Mouse (Mus musculus): ENCODE measurements around the gene Eef1g. TPM values are rescaled to one million over a fixed set of nuclear protein-coding genes. Genes with fewer than 3 reads are reported as not detected.
A peak's percentile ranks its signal among the peaks of the same experiment; 100 is the strongest.

Gene Eef1g
- polyA plus RNA-seq, 1 experiment from 2014 or later: 419 TPM

- DNase-seq (ENCODE audit: low read depth, low spot score): no peak
- POLR2A ChIA-PET: interaction anchor here (1.6 to 1.7 kb wide), 2 partner anchors 10 to 13 kb away, joined by 7 to 10 read pairs; no protein-coding TSS in a partner anchor
- in situ Hi-C loops (cut with MboI; ENCODE audit: low pct_unique_long_range_greater_than_20kb): no loop called here
- CTCF ChIA-PET: interaction anchor here (1.1 to 2.2 kb wide), 6 partner anchors 9 to 128 kb away, joined by 3 to 15 read pairs (median 10); no protein-coding TSS in a partner anchor
- no peak for TF ChIP-seq CTCF (IDR thresholded peaks at IDR 0.05)
- ATAC-seq: no peak
- no peaks in the 10 kb centered on the region for H3K27me3 ChIP-seq
Observed at GRCm38 (mm10) chr19:8982303-8983149, 15.7 kb downstream of the Eef1g start.

DNA sequence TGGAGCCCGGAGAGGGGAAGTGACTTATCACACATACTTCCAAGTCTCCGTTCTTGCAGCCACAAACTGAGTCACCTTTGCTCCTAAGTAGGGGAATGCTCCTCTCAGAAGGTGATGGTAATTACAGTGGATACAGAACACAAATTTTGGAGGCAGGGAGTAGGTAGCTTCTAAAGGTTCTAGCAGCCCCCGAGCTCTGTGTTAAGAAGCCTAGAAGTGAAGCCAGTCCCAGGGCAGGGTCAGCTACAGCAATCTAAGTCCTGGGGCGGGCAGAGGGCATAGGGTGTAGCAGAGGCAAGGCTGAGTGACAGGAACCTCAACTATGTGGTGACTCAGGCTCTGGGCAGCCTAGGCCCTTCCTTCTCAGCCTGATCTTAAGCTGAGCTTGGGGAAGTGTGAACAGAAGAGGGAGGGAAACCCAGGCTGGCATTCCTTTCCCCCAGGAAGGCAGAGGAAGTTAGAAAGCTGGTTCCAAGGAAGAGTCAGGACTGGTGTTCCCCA lies 16.4 kb downstream of the Eef1g start:
- H3K27me3 ChIP-seq: no peaks in the 10 kb centered on the region
- ATAC-seq: peak; percentile 96
- ChIA-PET POLR2A (interaction anchor here (0.5 to 1.7 kb wide), 6 partner anchors 9 to 146 kb away, joined by 3 to 10 read pairs (median 4); no protein-coding TSS in a partner anchor), CTCF (interaction anchor here (1.2 to 2.1 kb wide), 6 partner anchors 9 to 138 kb away, joined by 3 to 14 read pairs (median 6); no protein-coding TSS in a partner anchor)
- in situ Hi-C loops (cut with MboI; ENCODE audit: low pct_unique_long_range_greater_than_20kb): no loop called here
- TF ChIP-seq CTCF (IDR thresholded peaks at IDR 0.05): no peak
- DNase-seq (ENCODE audit: low read depth, low spot score): no peak

DNA sequence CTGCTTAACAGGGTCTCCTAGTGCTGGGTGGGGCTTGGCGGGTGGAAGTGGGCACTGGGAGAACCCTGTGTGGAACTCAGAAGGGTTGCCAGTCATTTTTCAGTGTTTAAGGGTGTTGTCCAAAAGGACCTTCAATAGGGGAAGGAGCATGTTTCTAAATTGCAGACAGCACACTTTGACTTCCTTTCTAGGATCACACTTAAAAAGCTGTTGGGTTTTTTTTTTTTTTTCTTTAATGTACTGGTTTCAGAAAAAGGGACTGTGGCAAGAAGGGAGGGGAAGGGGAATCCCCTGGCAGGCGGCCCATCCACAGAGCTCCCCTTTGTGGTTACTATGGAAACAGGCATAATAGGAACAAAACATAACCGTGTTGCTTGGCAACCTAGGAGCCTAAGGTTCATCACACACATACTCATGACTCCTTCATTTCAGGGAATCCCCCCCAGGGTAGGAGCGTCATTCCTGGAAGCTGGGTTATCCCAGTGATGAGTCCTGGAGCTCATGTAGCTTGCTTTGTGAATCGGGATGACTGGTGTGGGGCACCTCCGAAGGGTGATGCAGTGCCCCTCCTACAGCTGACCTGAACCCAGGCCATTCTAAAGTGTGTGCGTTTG lies 17.5 kb downstream of the Eef1g start:
- peak; percentile 96 for DNase-seq (ENCODE audit: low read depth, low spot score)
- TF ChIP-seq CTCF (IDR thresholded peaks at IDR 0.05): no peak
- POLR2A ChIA-PET: interaction anchor here (0.5 to 1.6 kb wide), 6 partner anchors 8 to 175 kb away, joined by 3 to 10 read pairs (median 3); no protein-coding TSS in a partner anchor
- no peaks in the 10 kb centered on the region for H3K27me3 ChIP-seq
- ATAC-seq: peak; percentile 31
- CTCF ChIA-PET: interaction anchor here (0.8 to 2.1 kb wide), 9 partner anchors 8 to 139 kb away, joined by 3 to 14 read pairs (median 3); no protein-coding TSS in a partner anchor
- in situ Hi-C loops (cut with MboI; ENCODE audit: low pct_unique_long_range_greater_than_20kb): no loop called here

DNA sequence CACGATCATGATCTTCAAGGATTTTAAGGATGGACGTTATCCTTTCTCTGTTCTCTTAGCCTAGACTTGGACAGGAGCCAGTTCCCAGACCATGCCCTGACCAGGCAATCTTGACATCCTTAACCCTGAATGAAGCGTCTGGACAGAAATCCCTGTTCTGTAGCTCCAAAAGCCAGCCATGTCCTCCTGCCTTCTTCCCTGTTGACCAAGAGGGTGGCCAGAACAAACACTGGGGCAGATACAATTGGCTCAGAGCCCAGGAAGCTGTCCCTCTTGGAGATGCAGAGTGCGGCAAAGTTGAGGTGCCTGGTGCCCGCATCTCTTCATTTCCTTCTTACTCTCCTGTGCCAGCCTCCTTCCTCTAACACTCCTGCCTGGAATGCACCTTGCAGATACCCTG lies 19.1 kb downstream of the Eef1g start:
- ChIA-PET CTCF (interaction anchor here (1.1 kb wide), 1 partner anchor 16 kb away, joined by 4 read pairs; no protein-coding TSS in a partner anchor), POLR2A (no interaction called here)
- in situ Hi-C loops (cut with MboI; ENCODE audit: low pct_unique_long_range_greater_than_20kb): no loop called here
- DNase-seq (ENCODE audit: low read depth, low spot score) (no peak), ATAC-seq (no peak)
- H3K27me3 ChIP-seq: no peaks in the 10 kb centered on the region
- no peak for TF ChIP-seq CTCF (IDR thresholded peaks at IDR 0.05)

- POLR2A ChIA-PET: interaction anchor here (1.6 kb wide), 1 partner anchor 95 kb away, joined by 7 read pairs; no protein-coding TSS in a partner anchor
- in situ Hi-C loops (cut with MboI; ENCODE audit: low pct_unique_long_range_greater_than_20kb): no loop called here
- no peak for DNase-seq (ENCODE audit: low read depth, low spot score)
- no peak for TF ChIP-seq CTCF (IDR thresholded peaks at IDR 0.05)
- no peak for ATAC-seq
- CTCF ChIA-PET: no interaction called here
- no peaks in the 10 kb centered on the region for H3K27me3 ChIP-seq
Observed at GRCm38 (mm10) chr19:8987816-8988215, 21.0 kb downstream of the Eef1g start.

GRCm38 (mm10) chr19:8988346-8989065 lies 21.7 kb downstream of the Eef1g start:
- no peak for DNase-seq (ENCODE audit: low read depth, low spot score)

GRCm38 (mm10) chr19:8989066-8989566 lies 22.3 kb downstream of the Eef1g start, which contains the start of gene Ahnak:
Ahnak (plus strand) TSS chr19:8989284.
- no peak for TF ChIP-seq CTCF (IDR thresholded peaks at IDR 0.05)
- H3K27me3 ChIP-seq: no peaks in the 10 kb centered on the region
- ChIA-PET POLR2A (interaction anchor here (1.0 to 4.6 kb wide), 6 partner anchors 11 to 277 kb away, joined by 3 to 19 read pairs (median 4); no protein-coding TSS in a partner anchor), CTCF (interaction anchor here (1.0 kb wide), 1 partner anchor 13 kb away, joined by 3 read pairs; no protein-coding TSS in a partner anchor)
- peak; percentile 52 for ATAC-seq
- no peak for DNase-seq (ENCODE audit: low read depth, low spot score)
- in situ Hi-C loops (cut with MboI; ENCODE audit: low pct_unique_long_range_greater_than_20kb): no loop called here

More at GRCm38 (mm10) chr19:8988346-8989065, 21.7 kb downstream of the Eef1g start:
- no peak for TF ChIP-seq CTCF (IDR thresholded peaks at IDR 0.05)
- no peak for ATAC-seq
- H3K27me3 ChIP-seq: no peaks in the 10 kb centered on the region
- POLR2A ChIA-PET: interaction anchor here (1.0 to 1.6 kb wide), 3 partner anchors 13 to 95 kb away, joined by 3 to 7 read pairs (median 3); no protein-coding TSS in a partner anchor
- CTCF ChIA-PET: interaction anchor here (0.8 to 1.0 kb wide), 2 partner anchors 12 to 46 kb away, joined by 3 read pairs; no protein-coding TSS in a partner anchor
- in situ Hi-C loops (cut with MboI; ENCODE audit: low pct_unique_long_range_greater_than_20kb): no loop called here

- POLR2A ChIA-PET: interaction anchor here (1.0 to 4.6 kb wide), 7 partner anchors 12 to 277 kb away, joined by 3 to 19 read pairs (median 3); no protein-coding TSS in a partner anchor
- no peaks in the 10 kb centered on the region for H3K27me3 ChIP-seq
- ATAC-seq (peak; percentile 56), DNase-seq (ENCODE audit: low read depth, low spot score) (no peak)
- TF ChIP-seq CTCF (IDR thresholded peaks at IDR 0.05): no peak
- in situ Hi-C loops (cut with MboI; ENCODE audit: low pct_unique_long_range_greater_than_20kb): loop anchor here (5.0 kb wide), 1 partner anchor 88 kb away; no protein-coding TSS in a partner anchor
- CTCF ChIA-PET: interaction anchor here (3.7 kb wide), 1 partner anchor 93 kb away, joined by 32 read pairs; no protein-coding TSS in a partner anchor
Observed at GRCm38 (mm10) chr19:8989567-8990431, 23.0 kb downstream of the Eef1g start.
